Mouse (Mus musculus): ENCODE data around the gene Zfp871. TPM values are rescaled to one million over a fixed set of nuclear protein-coding genes. Genes with fewer than 3 reads are reported as not detected.
"Not testable (repeated sequence)": the region's sequence is repeated elsewhere in the genome, so short reads cannot be mapped to it uniquely, and the experiment has no call there.

Gene Zfp871
- polyA plus RNA-seq, 1 experiment from 2014 or later: 71.6 TPM

DNA sequence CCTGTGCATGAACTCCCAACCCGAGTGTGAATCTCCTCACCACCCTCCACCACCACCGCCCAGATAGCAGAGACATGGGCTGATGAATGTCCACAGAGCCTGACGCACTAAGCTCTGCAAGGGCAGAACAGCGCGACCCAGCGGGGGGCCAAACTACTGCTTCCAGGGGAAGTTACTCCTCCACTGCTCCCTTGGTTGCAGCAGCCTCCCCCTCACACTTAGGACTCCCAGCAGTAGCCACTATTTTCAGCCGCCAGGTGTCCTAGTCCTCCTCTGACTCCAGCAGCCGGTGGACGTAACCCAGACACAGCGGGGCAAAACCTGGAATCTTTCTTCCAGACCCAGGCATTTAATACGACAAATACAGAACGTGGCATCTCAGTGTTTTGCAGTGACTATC lies 34.5 kb downstream of the Zfp871 start:
- H3K27me3 ChIP-seq (ENCODE audit: control insufficient read depth, insufficient read depth, low read length): no peaks in the 10 kb centered on the region
- no peak overlapping the region for H3K9ac ChIP-seq (ENCODE audit: low read depth, low read length)
- WGBS: 10% methylated on average over 12 of the region's 12 CpGs
- 0 out of 2 replicates have a peak, but pooled peaks have one; percentile 46 for ATAC-seq (ENCODE audit: low FRiP score, low TSS enrichment)
- no peaks in the 10 kb centered on the region for H3K4me1 ChIP-seq (ENCODE audit: control insufficient read depth, insufficient read depth, low read length)
- no peaks in the 10 kb centered on the region for H3K9me3 ChIP-seq (ENCODE audit: control insufficient read depth, low read length)
- no peaks in the 10 kb centered on the region for H3K36me3 ChIP-seq (ENCODE audit: control insufficient read depth, insufficient read depth, low read length)
- H3K27ac ChIP-seq (ENCODE audit: low read depth, low read length): no peak overlapping the region
- H3K4me2 ChIP-seq (replicated peaks; ENCODE audit: low read depth, low read length): no peak overlapping the region
- no peak overlapping the region for H3K4me3 ChIP-seq (ENCODE audit: low read length)

- H3K4me2 ChIP-seq (replicated peaks; ENCODE audit: low read depth, low read length): no peak overlapping the region
- no peaks in the 10 kb centered on the region for H3K36me3 ChIP-seq (ENCODE audit: control insufficient read depth, insufficient read depth, low read length)
- H3K9ac ChIP-seq (ENCODE audit: low read depth, low read length): no peak overlapping the region
- H3K4me1 ChIP-seq (ENCODE audit: control insufficient read depth, insufficient read depth, low read length): no peaks in the 10 kb centered on the region
- H3K4me3 ChIP-seq (ENCODE audit: low read length): no peak overlapping the region
- ATAC-seq (ENCODE audit: low FRiP score, low TSS enrichment): no peak
- no peaks in the 10 kb centered on the region for H3K9me3 ChIP-seq (ENCODE audit: control insufficient read depth, low read length)
- H3K27ac ChIP-seq (ENCODE audit: low read depth, low read length): no peak overlapping the region
- 87% methylated on average over 6 of the region's 6 CpGs for WGBS
- no peaks in the 10 kb centered on the region for H3K27me3 ChIP-seq (ENCODE audit: control insufficient read depth, insufficient read depth, low read length)
These were observed 35.2 kb downstream of the Zfp871 start for GRCm38 (mm10) chr17:32752813-32753360.

DNA sequence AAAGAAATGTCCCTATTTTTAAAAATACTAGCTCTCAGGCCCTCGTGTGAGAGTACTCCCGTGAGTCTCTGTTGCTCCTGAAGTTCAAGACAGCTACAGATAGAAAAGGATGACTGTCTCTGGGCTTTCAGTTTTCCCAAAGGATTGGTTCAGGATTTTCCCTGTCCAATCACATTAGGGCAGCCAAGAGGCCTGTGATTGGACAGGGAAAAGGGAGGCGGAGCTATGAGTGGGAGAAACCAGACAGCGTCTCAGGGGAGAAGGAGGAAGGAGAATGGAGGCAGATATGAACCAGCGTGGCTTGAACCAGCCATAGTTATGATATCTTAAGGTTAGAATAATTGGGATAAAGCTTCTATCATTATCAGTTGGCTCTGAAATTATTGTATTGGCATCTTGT lies 37.5 kb downstream of the Zfp871 start:
- WGBS: 48% methylated on average over 5 of the region's 5 CpGs
- no peak overlapping the region for H3K4me3 ChIP-seq (ENCODE audit: low read length)
- no peaks in the 10 kb centered on the region for H3K4me1 ChIP-seq (ENCODE audit: control insufficient read depth, insufficient read depth, low read length)
- H3K27me3 ChIP-seq (ENCODE audit: control insufficient read depth, insufficient read depth, low read length): no peaks in the 10 kb centered on the region
- no peak overlapping the region for H3K27ac ChIP-seq (ENCODE audit: low read depth, low read length)
- H3K9ac ChIP-seq (ENCODE audit: low read depth, low read length): no peak overlapping the region
- ATAC-seq (ENCODE audit: low FRiP score, low TSS enrichment): no peak
- no peaks in the 10 kb centered on the region for H3K9me3 ChIP-seq (ENCODE audit: control insufficient read depth, low read length)
- no peaks in the 10 kb centered on the region for H3K36me3 ChIP-seq (ENCODE audit: control insufficient read depth, insufficient read depth, low read length)
- no peak overlapping the region for H3K4me2 ChIP-seq (replicated peaks; ENCODE audit: low read depth, low read length)

DNA sequence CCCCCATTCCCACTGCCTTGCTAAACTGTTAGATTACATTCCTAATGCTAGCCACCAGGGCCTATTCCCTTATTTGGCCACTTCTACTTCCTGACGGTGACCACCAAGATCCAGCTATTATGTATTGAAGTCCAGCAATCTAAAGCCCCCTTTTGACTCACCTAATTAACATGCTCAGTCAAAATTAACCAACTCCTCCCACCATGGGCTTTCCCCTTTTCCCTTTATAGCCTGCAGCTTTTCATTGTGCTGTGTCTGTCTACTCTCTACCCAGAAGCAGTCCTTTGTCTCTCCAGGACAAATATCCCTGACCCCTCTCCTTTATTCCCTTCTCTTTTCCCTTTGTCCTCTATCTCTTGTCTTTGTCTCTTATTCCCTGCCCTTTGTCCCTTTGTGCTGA lies 47.0 kb downstream of the Zfp871 start:
- Histone ChIP-seq H3K4me2 (replicated peaks; ENCODE audit: low read depth, low read length) (no peak overlapping the region), H3K36me3 (ENCODE audit: control insufficient read depth, insufficient read depth, low read length) (no peaks in the 10 kb centered on the region), H3K9ac (ENCODE audit: low read depth, low read length) (no peak overlapping the region), H3K9me3 (ENCODE audit: control insufficient read depth, low read length) (no peaks in the 10 kb centered on the region), H3K4me3 (ENCODE audit: low read length) (no peak overlapping the region), H3K4me1 (ENCODE audit: control insufficient read depth, insufficient read depth, low read length) (no peaks in the 10 kb centered on the region), H3K27ac (ENCODE audit: low read depth, low read length) (no peak overlapping the region), H3K27me3 (ENCODE audit: control insufficient read depth, insufficient read depth, low read length) (no peaks in the 10 kb centered on the region)
- no peak for ATAC-seq (ENCODE audit: low FRiP score, low TSS enrichment)
- WGBS: 6% methylated on average over 1 of the region's 1 CpGs

DNA sequence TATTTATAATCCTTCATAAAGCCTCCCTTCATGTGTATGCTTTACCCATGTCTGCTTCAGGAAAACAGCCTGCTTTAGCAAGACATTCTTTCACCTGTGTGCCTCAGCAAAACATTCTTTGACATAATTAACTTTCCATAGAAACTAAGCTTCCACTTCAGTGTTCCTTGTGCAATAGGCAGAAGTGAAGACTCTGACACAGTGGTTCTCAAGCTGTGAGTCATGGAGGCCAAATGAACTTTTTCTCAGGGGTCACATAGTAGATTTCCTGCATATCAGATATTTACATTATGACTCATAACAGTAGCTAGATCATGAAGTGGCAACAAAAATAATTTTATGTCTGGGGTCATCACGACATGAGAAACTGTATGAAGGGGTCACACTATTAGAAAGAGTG lies 49.7 kb downstream of the Zfp871 start:
- H3K4me1 ChIP-seq (ENCODE audit: control insufficient read depth, insufficient read depth, low read length): no peaks in the 10 kb centered on the region
- 87% methylated on average over 1 of the region's 1 CpGs for WGBS
- H3K36me3 ChIP-seq (ENCODE audit: control insufficient read depth, insufficient read depth, low read length): no peaks in the 10 kb centered on the region
- ATAC-seq (ENCODE audit: low FRiP score, low TSS enrichment): no peak
- H3K27me3 ChIP-seq (ENCODE audit: control insufficient read depth, insufficient read depth, low read length): no peaks in the 10 kb centered on the region
- H3K4me3 ChIP-seq (ENCODE audit: low read length): no peak overlapping the region
- no peak overlapping the region for H3K9ac ChIP-seq (ENCODE audit: low read depth, low read length)
- no peaks in the 10 kb centered on the region for H3K9me3 ChIP-seq (ENCODE audit: control insufficient read depth, low read length)
- H3K4me2 ChIP-seq (replicated peaks; ENCODE audit: low read depth, low read length): no peak overlapping the region
- no peak overlapping the region for H3K27ac ChIP-seq (ENCODE audit: low read depth, low read length)

- no peak overlapping the region for H3K4me2 ChIP-seq (replicated peaks; ENCODE audit: low read depth, low read length)
- no peaks in the 10 kb centered on the region for H3K36me3 ChIP-seq (ENCODE audit: control insufficient read depth, insufficient read depth, low read length)
- H3K27ac ChIP-seq (ENCODE audit: low read depth, low read length): no peak overlapping the region
- H3K9ac ChIP-seq (ENCODE audit: low read depth, low read length): no peak overlapping the region
- no peak for ATAC-seq (ENCODE audit: low FRiP score, low TSS enrichment)
- H3K4me1 ChIP-seq (ENCODE audit: control insufficient read depth, insufficient read depth, low read length): no peaks in the 10 kb centered on the region
- no peak overlapping the region for H3K4me3 ChIP-seq (ENCODE audit: low read length)
- no peaks in the 10 kb centered on the region for H3K27me3 ChIP-seq (ENCODE audit: control insufficient read depth, insufficient read depth, low read length)
- 75% methylated on average over 3 of the region's 3 CpGs for WGBS
- H3K9me3 ChIP-seq (ENCODE audit: control insufficient read depth, low read length): peaks cover 2% of the 10 kb centered on the region; the same call in 1 of the 2 replicates
These were observed 59.1 kb downstream of the Zfp871 start for GRCm38 (mm10) chr17:32729029-32729428.

DNA sequence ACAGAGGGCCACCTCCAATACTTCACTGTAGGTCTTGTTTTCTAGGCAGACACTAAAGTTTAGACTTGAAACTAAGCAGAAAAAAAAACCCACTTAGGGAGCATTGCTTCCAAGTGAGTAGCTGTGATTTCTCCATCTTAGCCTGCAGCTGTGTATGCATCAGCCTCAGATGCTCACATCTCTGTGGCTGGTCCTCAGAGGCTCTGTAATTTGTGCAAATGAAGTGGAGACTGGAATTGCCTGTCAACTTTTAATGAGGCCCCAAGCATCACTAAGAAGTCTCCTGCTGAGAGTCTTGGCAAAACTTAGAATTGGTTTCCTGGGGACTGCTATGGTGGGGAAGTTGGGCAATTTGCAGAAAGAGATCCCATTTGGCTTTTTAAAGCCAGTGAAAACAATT lies 61.7 kb downstream of the Zfp871 start:
- H3K4me2 ChIP-seq (replicated peaks; ENCODE audit: low read depth, low read length); ATAC-seq (ENCODE audit: low FRiP score, low TSS enrichment); H3K9ac ChIP-seq (ENCODE audit: low read depth, low read length); H3K36me3 ChIP-seq (ENCODE audit: control insufficient read depth, insufficient read depth, low read length); H3K4me3 ChIP-seq (ENCODE audit: low read length); H3K27ac ChIP-seq (ENCODE audit: low read depth, low read length); H3K4me1 ChIP-seq (ENCODE audit: control insufficient read depth, insufficient read depth, low read length); H3K9me3 ChIP-seq (ENCODE audit: control insufficient read depth, low read length); H3K27me3 ChIP-seq (ENCODE audit: control insufficient read depth, insufficient read depth, low read length): not testable (repeated sequence)

DNA sequence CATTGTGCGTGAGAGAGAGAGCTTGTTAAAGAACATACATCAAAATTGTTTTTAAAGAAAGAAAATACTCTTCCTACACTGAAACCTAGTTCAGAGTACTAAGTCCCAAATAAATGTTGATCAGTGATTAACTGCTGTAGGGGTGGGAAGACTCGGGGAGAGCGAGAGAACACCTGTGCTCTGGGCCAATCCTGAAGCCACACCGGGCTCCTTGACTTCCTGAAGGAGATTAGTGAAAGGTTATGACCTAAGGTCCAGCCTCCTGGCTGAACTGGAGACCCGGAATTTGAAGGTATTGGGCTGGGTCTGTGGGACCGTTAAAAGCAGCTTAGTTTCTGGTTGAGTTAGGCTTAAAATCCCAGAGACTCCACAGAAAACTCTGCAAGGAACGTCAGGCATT lies 65.3 kb downstream of the Zfp871 start:
- H3K36me3 ChIP-seq (ENCODE audit: control insufficient read depth, insufficient read depth, low read length): no peaks in the 10 kb centered on the region
- H3K4me2 ChIP-seq (replicated peaks; ENCODE audit: low read depth, low read length): no peak overlapping the region
- H3K27ac ChIP-seq (ENCODE audit: low read depth, low read length): no peak overlapping the region
- no peaks in the 10 kb centered on the region for H3K27me3 ChIP-seq (ENCODE audit: control insufficient read depth, insufficient read depth, low read length)
- 85% methylated on average over 7 of the region's 7 CpGs for WGBS
- no peak overlapping the region for H3K9ac ChIP-seq (ENCODE audit: low read depth, low read length)
- no peak overlapping the region for H3K4me3 ChIP-seq (ENCODE audit: low read length)
- H3K4me1 ChIP-seq (ENCODE audit: control insufficient read depth, insufficient read depth, low read length): no peaks in the 10 kb centered on the region
- no peak for ATAC-seq (ENCODE audit: low FRiP score, low TSS enrichment)
- peaks cover 3% of the 10 kb centered on the region; the same call in 1 of the 2 replicates for H3K9me3 ChIP-seq (ENCODE audit: control insufficient read depth, low read length)

GRCm38 (mm10) chr17:32722151-32722550 lies 65.9 kb downstream of the Zfp871 start:
- ATAC-seq (ENCODE audit: low FRiP score, low TSS enrichment); H3K27me3 ChIP-seq (ENCODE audit: control insufficient read depth, insufficient read depth, low read length); H3K4me1 ChIP-seq (ENCODE audit: control insufficient read depth, insufficient read depth, low read length); H3K9me3 ChIP-seq (ENCODE audit: control insufficient read depth, low read length); H3K4me2 ChIP-seq (replicated peaks; ENCODE audit: low read depth, low read length); H3K4me3 ChIP-seq (ENCODE audit: low read length); H3K9ac ChIP-seq (ENCODE audit: low read depth, low read length); H3K36me3 ChIP-seq (ENCODE audit: control insufficient read depth, insufficient read depth, low read length); H3K27ac ChIP-seq (ENCODE audit: low read depth, low read length): not testable (repeated sequence)
- 79% methylated on average over 1 of the region's 1 CpGs for WGBS
